9 mouse cellular contexts compared by ENCODE assay signal in genomic region chr1:151944457-151945223, GRCm38 (mm10).
DNase-seq lines count a peak whose midpoint lies in the region; ATAC-seq and TF ChIP-seq lines count a peak whose summit lies in the region.
"Had no signal": no experiment of that assay in that cellular context is flagged by ENCODE, and none has a peak within 500 bp of the region (broad histone marks: within the 10 kb centered on the region; RNA-seq: fewer than 3 reads in every experiment).

No protein-coding gene starts in this region.

- H3K4me3 ChIP-seq in gastrocnemius, adult 2 months: no peak overlapping the region
- no peak overlapping the region for H3K4me3 ChIP-seq in hindbrain, embryonic 14.5 days (replicated peaks; ENCODE audit: low read length)
- no peak overlapping the region for H3K4me3 ChIP-seq in midbrain, embryonic 15.5 days
- H3K4me3 ChIP-seq in heart, adult 2 months: no peak overlapping the region

- peak overlapping the region; percentile 57 for H3K27ac ChIP-seq in gastrocnemius, adult 2 months
- peak overlapping the region; percentile 79 for H3K27ac ChIP-seq in hindbrain, embryonic 14.5 days
- peak overlapping the region; percentile 76 for H3K27ac ChIP-seq in midbrain, embryonic 15.5 days
- H3K27ac ChIP-seq in heart, adult 2 months: no peak overlapping the region; the same call in 1 of the 2 replicates

- TF ChIP-seq POLR2A in heart, adult 2 months (IDR thresholded peaks at IDR 0.05; ENCODE audit: insufficient read depth, low read depth, low read length): no peak

- no peaks in the 10 kb centered on the region for H3K9me3 ChIP-seq in hindbrain, embryonic 14.5 days (ENCODE audit: control insufficient read depth, low read length)
- H3K9me3 ChIP-seq in midbrain, embryonic 15.5 days: no peaks in the 10 kb centered on the region

- no peak for TF ChIP-seq EP300 in heart, adult 2 months (IDR thresholded peaks at IDR 0.05; ENCODE audit: insufficient read depth, low read depth, low read length)

- no peak for TF ChIP-seq CTCF in gastrocnemius, adult 2 months (IDR thresholded peaks at IDR 0.05)
- no peak for TF ChIP-seq CTCF in heart, adult 2 months (IDR thresholded peaks at IDR 0.05)

- intact Hi-C loops in gastrocnemius, adult 2 months (cut with DNase I): loop anchor here (5.0 kb wide), 1 partner anchor 52 kb away; no protein-coding TSS in a partner anchor
- intact Hi-C loops in heart, adult 2 months (cut with DNase I): no loop called here

- WGBS in hindbrain, embryonic 14.5 days: 16% methylated on average over 10 of the region's 10 CpGs
- WGBS in midbrain, embryonic 15.5 days: 11% methylated on average over 10 of the region's 10 CpGs
- 43% methylated on average over 10 of the region's 10 CpGs for WGBS in heart, adult 2 months

- peak; percentile 41 for DNase-seq in gastrocnemius, adult 2 months
- no peak for DNase-seq in gastrocnemius, postnatal 25 days
- peak; percentile 58 for DNase-seq in brain, adult 2 months (ENCODE audit: low read depth, low spot score)
- DNase-seq in hindbrain, embryonic 14.5 days (ENCODE audit: low spot score): peak; percentile 49
- no peak for DNase-seq in natural killer cell, adult 2 months (ENCODE audit: low spot score in 2 of 2)
- no peak for DNase-seq in heart, adult 2 months
- DNase-seq: thymus, postnatal 36 days had no signal

- H3K27me3 ChIP-seq in hindbrain, embryonic 14.5 days (ENCODE audit: control insufficient read depth, insufficient read depth, low read length): no peaks in the 10 kb centered on the region
- H3K27me3 ChIP-seq in midbrain, embryonic 15.5 days (replicated peaks): no peaks in the 10 kb centered on the region
- no peaks in the 10 kb centered on the region for H3K27me3 ChIP-seq in heart, adult 2 months (ENCODE audit: control insufficient read depth, insufficient read depth, low read length)

- ATAC-seq in hindbrain, embryonic 14.5 days (ENCODE audit: low FRiP score): peak; percentile 78
- peak; percentile 80 for ATAC-seq in midbrain, embryonic 15.5 days (replicated peaks)
- no peak for ATAC-seq in activated CD4-positive, CD25-positive, alpha-beta regulatory T cell, adult 4 months

- peaks cover 46% of the 10 kb centered on the region for H3K4me1 ChIP-seq in hindbrain, embryonic 14.5 days (replicated peaks; ENCODE audit: control insufficient read depth, insufficient read depth, low read length)
- peaks cover 54% of the 10 kb centered on the region for H3K4me1 ChIP-seq in midbrain, embryonic 15.5 days
- H3K4me1 ChIP-seq in heart, adult 2 months (ENCODE audit: control insufficient read depth, insufficient read depth, low read length): peaks cover 11% of the 10 kb centered on the region

- no peak overlapping the region for H3K4me2 ChIP-seq in hindbrain, embryonic 14.5 days (replicated peaks)
- no peak overlapping the region for H3K4me2 ChIP-seq in midbrain, embryonic 15.5 days

- H3K9ac ChIP-seq in hindbrain, embryonic 14.5 days: peak overlapping the region; percentile 29
- no peak overlapping the region for H3K9ac ChIP-seq in midbrain, embryonic 15.5 days
- H3K9ac ChIP-seq in heart, adult 2 months (ENCODE audit: low read depth, low read length): no peak overlapping the region

- H3K79me2 ChIP-seq in heart, adult 2 months (replicated peaks; ENCODE audit: control insufficient read depth, insufficient read depth, low read length): 0 out of 2 replicates have a peak, but pooled peaks cover 1% of the 10 kb centered on the region

- no peaks in the 10 kb centered on the region for H3K36me3 ChIP-seq in hindbrain, embryonic 14.5 days (replicated peaks; ENCODE audit: control insufficient read depth, insufficient read depth)
- no peaks in the 10 kb centered on the region for H3K36me3 ChIP-seq in midbrain, embryonic 15.5 days (replicated peaks)
- H3K36me3 ChIP-seq in heart, adult 2 months (ENCODE audit: control insufficient read depth, insufficient read depth, low read length): peaks cover 2% of the 10 kb centered on the region; the same call in 1 of the 2 replicates

Comparison
In these comparisons a context has a peak if more than half of its experiments do, and no peak if none do; other contexts are left out.
1. DNase-seq: peak in gastrocnemius, adult 2 months (single experiment), brain, adult 2 months (single experiment) and hindbrain, embryonic 14.5 days (single experiment); none in gastrocnemius, postnatal 25 days (single experiment), natural killer cell, adult 2 months (0 of 2) and heart, adult 2 months (0 of 2).